In genomic region chr8:126887639-126888006, GRCm38 (mm10) we compare ENCODE assay signal across 10 mouse cellular contexts. TPM values are rescaled to one million over a fixed set of nuclear protein-coding genes. Genes with fewer than 3 reads are reported as not detected.
DNase-seq lines count a peak whose midpoint lies in the region; ATAC-seq lines count a peak whose summit lies in the region.
"Had no signal": no experiment of that assay in that cellular context is flagged by ENCODE, and none has a peak within 500 bp of the region (broad histone marks: within the 10 kb centered on the region; RNA-seq: fewer than 3 reads in every experiment).

No protein-coding gene starts in this region.

- no peaks in the 10 kb centered on the region for H3K9me3 ChIP-seq in heart, embryonic 10.5 days
- H3K9me3 ChIP-seq in lung, embryonic 15.5 days = no peaks in the 10 kb centered on the region
- no peaks in the 10 kb centered on the region for H3K9me3 ChIP-seq in forebrain, embryonic 16.5 days (ENCODE audit: control insufficient read depth, low read length)

- no peaks in the 10 kb centered on the region for H3K36me3 ChIP-seq in heart, embryonic 10.5 days
- H3K36me3 ChIP-seq in lung, embryonic 15.5 days = no peaks in the 10 kb centered on the region
- no peaks in the 10 kb centered on the region for H3K36me3 ChIP-seq in forebrain, embryonic 16.5 days (ENCODE audit: control insufficient read depth, insufficient read depth)

- 85% methylated on average over 3 of the region's 3 CpGs for WGBS in heart, embryonic 10.5 days
- 64% methylated on average over 3 of the region's 3 CpGs for WGBS in lung, embryonic 15.5 days
- 87% methylated on average over 3 of the region's 3 CpGs for WGBS in forebrain, embryonic 16.5 days

- DNase-seq in heart, embryonic 10.5 days (ENCODE audit: low spot score) = no peak
- no peak for DNase-seq in heart, adult 8-10 months (ENCODE audit: low spot score)
- no peak for DNase-seq in lung, postnatal 4 days
- DNase-seq in retina, embryonic 14.5 days (ENCODE audit: low spot score) = peak; percentile 57
- DNase-seq in left cerebral cortex, adult 18-20 months (ENCODE audit: low spot score in 2 of 2) = no peak
- DNase-seq: cerebellum, adult 8-10 months; thymus, postnatal 4 days had no signal

- H3K27ac ChIP-seq in heart, embryonic 10.5 days = peak overlapping the region; percentile 37; the same call in 1 of the 2 replicates
- H3K27ac ChIP-seq in lung, embryonic 15.5 days = peak overlapping the region; percentile 86
- peak overlapping the region; percentile 27; the same call in 1 of the 2 replicates for H3K27ac ChIP-seq in forebrain, embryonic 16.5 days (ENCODE audit: low read length)

- H3K4me2 ChIP-seq in lung, embryonic 15.5 days = no peak overlapping the region
- no peak overlapping the region for H3K4me2 ChIP-seq in forebrain, embryonic 16.5 days (ENCODE audit: low read length)

- H3K27me3 ChIP-seq in heart, embryonic 10.5 days (ENCODE audit: insufficient read depth, poor library complexity, severe bottlenecking) = no peaks in the 10 kb centered on the region
- H3K27me3 ChIP-seq in lung, embryonic 15.5 days = no peaks in the 10 kb centered on the region
- no peaks in the 10 kb centered on the region for H3K27me3 ChIP-seq in forebrain, embryonic 16.5 days (replicated peaks; ENCODE audit: control insufficient read depth, insufficient read depth, low read length)

- no peak overlapping the region for H3K9ac ChIP-seq in lung, embryonic 15.5 days
- no peak overlapping the region for H3K9ac ChIP-seq in forebrain, embryonic 16.5 days (replicated peaks; ENCODE audit: low read depth, low read length)

- peaks cover 27% of the 10 kb centered on the region for H3K4me1 ChIP-seq in heart, embryonic 10.5 days
- peaks cover 42% of the 10 kb centered on the region for H3K4me1 ChIP-seq in lung, embryonic 15.5 days
- peaks cover 19% of the 10 kb centered on the region for H3K4me1 ChIP-seq in forebrain, embryonic 16.5 days (replicated peaks; ENCODE audit: control insufficient read depth, insufficient read depth, low read length)

- H3K4me3 ChIP-seq in heart, embryonic 10.5 days = no peak overlapping the region
- no peak overlapping the region for H3K4me3 ChIP-seq in lung, embryonic 15.5 days
- no peak overlapping the region for H3K4me3 ChIP-seq in forebrain, embryonic 16.5 days (replicated peaks; ENCODE audit: low read length)

- no peak for ATAC-seq in lung, embryonic 15.5 days (ENCODE audit: borderline replicate concordance, extremely low read depth, low FRiP score, low TSS enrichment)
- ATAC-seq in forebrain, embryonic 16.5 days = no peak
- no peak for ATAC-seq in megakaryocyte progenitor cell, adult 5-6 weeks (replicated peaks; ENCODE audit: poor library complexity)

RNA-seq across cellular contexts. Expression of gene Tomm20, which starts 58.0 kb away (rescaled TPM):
- polyA plus RNA-seq in heart, embryonic 10.5 days (2016; fragmentation: Nextera tagmentation; extraction: Ambion mirVana) = 276 and 307 TPM in 2 replicates
- 100 to 1,000 TPM in 1 of 4 experiments, 10 to 100 TPM in 3; 82.0 to 104 (median 91.0) TPM for total RNA-seq in heart, adult 8-10 months (2022)
- polyA plus RNA-seq in lung, embryonic 15.5 days (2015; fragmentation: Nextera tagmentation; extraction: Ambion mirVana) = 208 TPM in 2 replicates
- polyA plus RNA-seq in forebrain, embryonic 16.5 days (2015; fragmentation: Nextera tagmentation; extraction: Ambion mirVana) = 191 and 193 TPM in 2 replicates
- total RNA-seq in megakaryocyte progenitor cell, adult 5-6 weeks (2015) = 118 and 141 TPM in 2 replicates
- 182 and 238 TPM in 2 replicates for total RNA-seq in megakaryocyte progenitor cell, adult 5-6 weeks (2017)
- total RNA-seq in left cerebral cortex, adult 18-20 months (2021) = 100 to 1,000 TPM; 215 to 218 TPM

Comparison
In these comparisons a context has a peak if more than half of its experiments do, and no peak if none do; other contexts are left out.
1. H3K27ac ChIP-seq: peak in every context shown above with its lines; median percentile 86 in lung, embryonic 15.5 days; 37 in heart, embryonic 10.5 days; 27 in forebrain, embryonic 16.5 days.